Mouse (Mus musculus) heart, adult 18-20 months (tissue): ENCODE results near the gene Arnt2. TPM values are rescaled to one million over a fixed set of nuclear protein-coding genes. Genes with fewer than 3 reads are reported as not detected.

Experiments used
- DNase-seq, 2 experiments: peaks; one replicate each; pipeline ENCODE4 v3.0.0; 2021 to 2022; ENCODE audit warnings: mixed read lengths in 1 of 2
- long read RNA-seq, 2 experiments: library from polyadenylated mRNA; stranded (forward); transcript quantifications; one replicate each; pipeline ENCODE4 v2.0.0; 2021
- total RNA-seq, 2 experiments: library from RNA; stranded (reverse); gene quantifications; 2 replicates each; pipeline ENCODE4 v1.2.3; 2021

The Arnt2 gene
- total RNA-seq = 1 to 10 TPM in 1 of 2 experiments, under 1 TPM in 1; 0.40 to 1.4 TPM
- long read RNA-seq, experiment 1 = 0 reads
- long read RNA-seq, experiment 2 = 0 reads

DNA sequence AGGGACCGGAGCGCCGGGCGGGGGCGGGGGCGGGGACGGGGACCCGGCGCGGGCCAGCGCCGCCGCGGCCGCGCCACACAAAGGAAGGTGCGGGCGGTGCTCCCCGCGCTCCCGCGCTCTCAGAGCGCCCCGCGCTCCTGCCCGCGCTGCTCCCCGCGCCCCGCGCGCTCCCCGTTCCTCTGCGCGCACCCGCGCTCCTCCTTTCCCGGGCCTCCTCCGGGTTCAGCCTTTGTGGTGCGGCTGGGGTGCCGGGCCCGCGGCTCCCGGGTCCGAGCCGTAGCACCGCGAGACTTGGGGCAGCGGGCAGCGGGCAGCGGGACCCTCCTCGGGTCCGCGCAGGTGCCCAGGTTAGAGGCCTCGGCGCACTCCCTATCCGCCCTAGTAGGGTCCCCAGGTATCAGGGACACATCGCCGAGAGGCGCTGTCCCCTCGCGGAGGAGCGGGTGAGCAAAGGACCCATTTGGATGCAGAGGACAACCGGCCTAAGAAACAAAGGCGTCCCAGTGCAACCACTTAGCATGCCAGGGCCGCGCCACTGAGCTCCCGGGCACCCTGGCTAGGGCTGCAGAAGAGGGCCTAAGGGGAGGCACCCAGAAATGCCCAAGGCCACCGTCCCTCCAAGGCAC, at the start of gene Arnt2:
Gene Arnt2 (minus strand): TSS at position 281 of the 626 bp plus-strand sequence.
- peak in 1 of 2 experiments; percentile 2 for DNase-seq

DNA sequence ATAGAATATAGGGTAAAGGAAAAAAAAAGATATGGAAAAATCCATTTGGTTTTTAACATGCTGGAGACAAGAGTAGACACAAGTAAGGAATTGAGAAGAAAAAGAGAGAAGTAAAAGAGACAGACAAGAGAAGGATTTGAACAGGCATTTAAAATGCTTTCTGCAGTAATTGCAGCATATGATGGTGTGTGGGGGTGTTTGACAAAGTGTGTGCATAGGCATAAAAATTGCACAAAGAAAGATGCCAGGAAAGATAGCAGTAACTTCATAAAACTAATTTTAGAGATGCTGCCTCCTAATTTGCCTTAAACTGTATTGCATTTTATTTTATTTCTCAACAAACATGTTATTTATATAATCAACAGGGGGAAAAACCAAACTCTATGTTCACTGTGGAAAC, 41.7 kb upstream of the Arnt2 start:
- DNase-seq = no peak

DNA sequence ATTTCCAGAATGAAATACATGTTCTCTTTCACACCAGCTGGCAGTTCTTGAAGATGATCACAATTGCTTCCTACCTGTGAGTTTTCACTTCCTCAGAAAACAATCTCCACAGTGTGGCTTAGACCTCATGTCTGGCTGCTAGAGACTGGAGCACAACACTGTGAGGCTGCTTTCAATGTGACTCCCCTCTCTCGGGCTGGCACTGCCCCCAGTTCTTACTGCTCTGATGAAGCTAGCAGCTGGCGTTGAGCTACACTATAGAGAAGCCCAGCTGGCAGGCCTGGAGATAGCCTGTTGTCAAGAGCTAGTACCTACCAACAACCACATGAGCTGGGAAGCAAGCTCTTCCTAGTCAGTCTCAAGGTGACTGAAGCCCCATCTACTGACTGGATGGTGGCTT, 39.1 kb upstream of the Arnt2 start:
- DNase-seq = no peak

DNA sequence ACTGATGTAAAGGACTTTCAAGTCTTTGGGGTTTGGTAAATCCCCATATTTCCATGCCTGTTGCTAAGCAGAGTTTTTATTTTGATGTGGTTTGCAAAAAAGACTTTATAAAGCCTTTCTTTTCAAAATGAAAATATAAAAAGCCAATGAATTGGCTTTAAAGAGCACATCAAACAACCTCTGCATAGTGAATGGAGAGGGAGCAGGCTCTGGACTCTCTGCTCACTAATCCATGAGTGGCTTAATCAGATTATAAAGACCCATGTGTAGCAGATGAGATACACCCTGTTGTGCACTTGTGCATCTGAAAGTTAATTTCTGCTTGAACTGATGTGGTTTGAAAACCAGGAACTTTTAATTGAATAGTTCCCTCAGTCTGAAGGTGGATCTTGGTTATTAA, 38.5 kb upstream of the Arnt2 start:
- no peak for DNase-seq

DNA sequence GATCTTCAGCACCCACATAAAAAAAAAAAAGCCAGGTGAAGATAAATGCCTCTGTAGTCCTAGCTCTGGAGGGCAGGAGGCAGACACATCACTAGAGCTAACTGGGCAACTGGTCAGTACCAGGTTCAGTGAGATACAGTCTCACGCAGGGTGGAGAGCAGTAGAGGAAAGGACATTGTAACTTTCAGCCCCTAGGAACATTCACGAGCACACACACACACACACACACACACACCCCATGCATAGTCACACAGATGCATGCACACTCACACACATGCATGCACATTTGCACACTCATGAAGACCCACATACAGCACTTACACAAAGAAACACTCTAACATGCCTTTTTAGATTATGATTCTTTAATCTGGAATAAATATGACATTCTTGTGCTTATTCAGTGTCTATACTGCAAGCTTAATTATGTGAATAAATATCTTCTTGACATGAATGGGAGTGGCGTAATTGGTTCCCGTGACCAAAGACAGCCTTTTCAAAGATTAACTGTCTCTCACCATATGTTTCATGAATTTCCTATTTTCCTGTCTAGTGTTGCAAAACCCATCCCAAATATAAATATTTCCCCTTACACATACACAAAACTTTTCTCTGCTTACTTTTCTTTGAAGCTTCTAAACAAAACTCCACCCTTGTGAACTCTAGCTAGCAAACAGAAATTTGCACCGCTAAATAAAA, 37.9 kb upstream of the Arnt2 start:
- DNase-seq = no peak

DNA sequence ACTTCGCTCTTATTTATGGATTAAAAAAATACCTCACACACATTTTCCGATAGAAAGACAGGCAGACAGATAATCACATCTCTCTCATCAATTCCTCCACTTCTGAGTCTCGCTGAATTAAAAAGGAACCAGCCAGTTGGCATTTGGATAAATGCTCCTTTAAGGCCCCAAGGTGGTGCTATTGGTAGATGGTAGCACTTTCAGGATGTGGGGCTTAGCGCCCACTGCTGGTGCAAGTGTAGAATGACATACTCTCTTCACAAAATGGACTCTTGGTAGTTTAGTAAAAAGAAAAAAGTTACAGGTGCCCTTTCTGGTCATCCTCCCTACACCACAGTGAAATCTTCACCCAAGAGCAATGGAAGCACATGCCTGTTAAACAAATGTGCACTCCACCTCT, 37.1 kb upstream of the Arnt2 start:
- peak; percentile 3 to 14 for DNase-seq

DNA sequence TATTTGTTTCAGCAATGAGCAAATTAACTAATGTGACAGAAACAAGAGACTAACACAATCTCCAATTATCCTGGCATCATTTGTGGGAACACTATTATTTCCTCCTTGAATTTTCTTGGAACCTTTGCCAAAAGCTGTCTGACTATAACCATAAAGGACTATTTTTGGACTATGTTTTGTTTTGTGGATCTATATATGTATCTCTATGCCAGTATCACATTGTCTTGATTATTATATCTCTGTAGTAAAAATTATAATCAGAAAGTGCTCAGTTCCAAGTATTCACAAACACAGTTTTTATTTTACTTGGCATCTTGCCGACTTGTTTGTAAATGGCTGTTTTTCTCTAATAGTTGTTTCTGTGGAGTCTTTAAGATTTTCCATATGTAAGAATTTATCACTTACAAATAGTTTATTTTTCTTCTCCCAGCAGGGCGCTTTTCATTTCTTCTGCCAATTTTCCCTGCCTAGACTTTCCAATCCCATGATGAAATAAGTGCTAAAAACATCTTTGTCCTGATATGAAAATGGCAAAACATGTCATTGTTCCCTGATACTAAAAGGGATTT, 32.5 kb upstream of the Arnt2 start:
- DNase-seq = no peak

DNA sequence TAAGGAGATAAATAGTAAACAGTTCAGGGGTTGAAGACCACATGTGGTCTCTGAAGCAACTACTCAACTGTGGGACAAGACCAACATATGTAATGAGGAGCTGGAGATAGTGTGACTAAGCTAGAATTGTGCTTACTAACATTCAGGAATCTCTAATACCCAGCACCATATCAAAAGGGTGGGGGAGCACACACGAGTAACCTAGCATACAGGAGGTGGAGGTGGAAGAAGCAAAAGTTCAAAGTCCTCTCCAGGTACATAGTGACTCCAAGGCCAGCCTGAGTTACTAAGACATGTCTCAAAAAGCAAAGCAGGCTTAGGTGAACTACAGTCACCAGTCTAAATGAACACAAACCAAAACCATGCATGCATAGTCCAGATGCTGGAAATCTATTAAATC, 29.6 kb upstream of the Arnt2 start:
- no peak for DNase-seq

DNA sequence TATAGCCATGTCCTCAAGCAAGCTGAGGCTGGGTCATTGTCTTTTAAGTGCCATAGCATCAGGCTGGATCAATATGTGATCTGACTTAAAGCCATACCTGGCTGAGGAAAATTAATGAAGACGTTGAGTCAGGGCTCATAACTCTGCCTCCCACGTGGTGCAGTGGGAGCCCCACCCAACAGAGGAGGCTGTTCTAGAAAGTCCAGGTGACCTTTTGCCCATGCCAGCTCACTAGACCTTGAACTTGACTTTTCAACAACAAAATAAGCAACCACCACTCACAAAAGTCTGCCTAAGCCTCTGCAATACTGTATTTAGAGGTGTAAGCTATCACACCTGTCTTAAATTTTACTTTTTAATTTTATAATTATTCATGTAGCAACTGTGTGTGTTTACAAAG, 24.9 kb upstream of the Arnt2 start:
- DNase-seq = no peak

DNA sequence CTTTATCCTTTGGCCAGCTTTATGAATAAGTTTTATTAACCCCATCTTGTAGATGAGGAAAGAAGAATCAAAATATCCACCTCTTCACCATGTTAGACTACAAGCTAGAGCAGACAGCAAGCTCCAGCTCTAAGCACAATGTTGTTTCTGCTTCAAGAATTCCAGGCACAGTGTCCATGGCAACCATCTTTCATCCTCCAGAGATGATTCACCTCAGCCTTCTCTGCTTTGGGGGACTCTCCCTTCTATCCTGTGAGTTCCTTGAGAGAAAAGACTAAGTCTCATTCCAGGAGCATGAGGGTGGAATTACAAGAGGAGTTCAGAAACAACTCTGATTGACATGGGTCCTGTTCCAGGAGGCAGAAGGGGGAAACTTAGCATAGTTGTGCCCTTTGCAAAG, 22.2 kb upstream of the Arnt2 start:
- DNase-seq = no peak

DNA sequence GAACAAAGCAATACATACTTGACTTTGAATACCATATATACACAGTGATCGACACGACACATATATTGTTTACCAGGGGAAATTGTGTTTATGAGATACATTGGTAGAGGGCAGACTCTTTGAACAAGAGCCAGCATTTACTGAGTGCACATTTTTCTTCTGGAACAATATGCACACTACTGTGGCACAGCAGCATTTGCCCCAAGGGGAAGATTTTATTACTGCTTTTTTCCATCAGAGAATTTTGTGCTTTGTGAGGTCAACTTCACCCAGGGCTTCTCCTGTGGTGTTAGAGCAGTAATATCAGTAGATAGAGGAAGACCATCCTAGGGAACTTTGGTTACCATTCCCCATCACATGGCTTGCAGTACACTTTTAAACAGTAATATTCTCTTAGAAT, 17.2 kb upstream of the Arnt2 start:
- DNase-seq = no peak

DNA sequence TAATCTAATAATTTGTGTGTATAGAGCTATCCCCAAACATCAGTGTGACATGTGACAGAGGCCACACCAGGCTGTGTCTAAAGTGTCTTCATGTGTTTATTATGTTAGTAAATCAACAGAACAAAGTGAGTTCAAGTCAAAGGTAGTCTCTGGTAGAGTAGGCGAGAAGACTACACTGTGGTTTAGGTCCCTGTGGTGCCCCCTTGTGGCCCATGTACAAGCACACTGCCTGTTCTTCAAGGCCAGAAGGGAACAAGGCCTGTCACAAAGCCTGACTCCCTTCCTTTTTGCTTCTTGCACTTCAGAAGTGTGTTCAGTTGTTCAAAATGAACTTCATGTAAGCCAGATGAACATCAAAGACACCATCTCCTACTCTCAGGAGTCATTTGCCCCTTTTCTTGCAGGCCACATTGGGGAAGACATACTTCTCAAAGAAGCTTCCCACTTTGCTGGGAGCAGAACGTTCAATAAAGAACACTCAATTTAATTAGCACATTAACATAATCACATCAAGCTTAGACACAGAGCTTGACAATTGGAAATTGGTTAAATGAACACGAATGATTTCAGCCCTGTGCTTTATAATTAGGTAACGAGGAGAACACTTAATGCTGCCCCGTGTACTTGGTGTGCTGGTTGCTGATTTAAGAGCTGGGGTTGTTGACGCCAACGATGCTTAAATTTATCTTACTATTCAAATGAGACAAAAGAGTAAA, 14.9 kb upstream of the Arnt2 start:
- DNase-seq = no peak

DNA sequence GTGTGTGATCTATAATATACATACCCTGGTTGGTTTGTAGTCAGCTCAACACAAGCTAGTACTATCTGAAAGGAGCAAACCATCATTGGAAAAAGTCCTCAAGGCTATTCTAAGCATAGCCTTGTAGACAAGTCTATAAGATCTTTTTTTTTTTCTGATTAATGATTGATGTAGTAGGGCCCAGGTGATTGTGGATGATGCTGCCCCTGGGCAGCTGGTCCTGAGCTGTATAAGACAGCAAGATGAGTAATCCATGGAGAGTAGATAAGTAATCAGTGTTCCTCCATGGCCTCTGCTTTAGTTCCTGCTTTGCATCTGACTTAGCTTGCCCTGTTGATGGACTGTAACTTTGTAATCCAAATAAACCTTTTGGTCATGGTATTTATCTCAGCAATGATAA, 11.8 kb upstream of the Arnt2 start:
- DNase-seq = no peak

DNA sequence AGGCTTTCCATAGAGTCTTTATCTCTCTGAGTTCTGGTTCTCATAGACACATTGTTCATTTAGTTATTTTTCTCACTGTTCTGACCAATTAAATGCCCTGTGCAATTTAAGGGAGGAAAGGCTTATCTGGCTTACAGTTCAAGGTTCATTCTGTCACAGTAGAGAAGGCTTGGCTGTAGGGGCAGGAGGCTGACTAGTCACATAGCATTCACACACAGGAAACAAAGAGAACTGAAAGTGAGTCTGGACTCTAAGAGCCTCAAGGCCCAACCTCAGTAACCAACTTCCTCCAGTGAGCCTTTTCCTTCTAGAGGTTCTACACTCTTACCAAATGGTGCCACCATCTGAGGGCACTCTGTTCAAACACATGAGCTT, 11.3 kb upstream of the Arnt2 start:
- no peak for DNase-seq

DNA sequence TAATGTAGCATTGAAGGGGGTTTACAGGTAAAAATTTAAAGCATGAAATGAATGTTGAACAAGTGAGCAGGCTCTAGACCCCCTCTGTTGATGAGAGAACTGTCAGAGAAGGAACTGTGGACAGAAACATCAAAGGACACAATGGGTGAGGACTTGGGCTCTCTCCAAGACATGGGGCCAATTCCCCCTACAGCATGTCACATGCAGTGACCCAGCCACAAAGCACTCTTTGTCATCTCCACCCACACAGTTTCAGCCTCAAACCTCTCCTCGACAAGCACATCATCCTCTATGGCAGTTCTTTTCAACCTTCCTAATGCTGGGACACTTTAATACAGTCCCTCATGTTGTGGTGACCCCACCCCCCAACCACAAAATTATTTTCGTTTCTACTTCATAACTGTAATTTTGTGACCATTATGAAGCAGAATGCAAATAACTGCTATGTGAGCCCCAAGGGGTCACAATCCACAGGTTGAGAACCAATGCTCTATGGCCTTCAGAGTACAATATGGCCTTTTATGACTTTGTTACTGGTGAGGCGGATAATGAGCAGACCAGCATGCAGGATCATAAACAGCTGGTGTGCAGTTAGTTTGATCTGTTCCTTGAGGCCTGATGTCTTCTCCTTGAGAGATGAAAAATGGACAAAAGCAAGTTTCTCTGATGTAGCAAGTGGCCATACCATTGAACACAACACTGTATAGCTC, 10.8 kb upstream of the Arnt2 start:
- no peak for DNase-seq

DNA sequence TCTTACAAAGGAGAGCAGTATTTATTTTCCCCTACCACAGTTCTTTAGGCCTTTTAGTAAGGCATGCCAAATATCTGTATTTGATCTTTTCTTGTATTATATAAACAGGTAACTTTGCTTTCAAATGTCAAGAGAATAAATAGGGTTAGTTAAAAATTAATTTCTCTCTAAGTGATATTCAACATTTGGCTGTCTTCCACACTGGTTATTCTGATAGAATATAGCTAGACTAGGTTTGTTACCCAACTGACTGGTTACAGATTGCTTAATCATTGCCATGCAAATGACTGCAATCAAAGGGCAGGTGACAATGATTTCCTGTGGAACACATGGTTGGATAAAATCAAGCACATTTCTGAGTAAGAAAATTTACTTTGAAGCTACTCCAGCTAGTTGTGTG, 7.5 kb upstream of the Arnt2 start:
- DNase-seq = no peak

DNA sequence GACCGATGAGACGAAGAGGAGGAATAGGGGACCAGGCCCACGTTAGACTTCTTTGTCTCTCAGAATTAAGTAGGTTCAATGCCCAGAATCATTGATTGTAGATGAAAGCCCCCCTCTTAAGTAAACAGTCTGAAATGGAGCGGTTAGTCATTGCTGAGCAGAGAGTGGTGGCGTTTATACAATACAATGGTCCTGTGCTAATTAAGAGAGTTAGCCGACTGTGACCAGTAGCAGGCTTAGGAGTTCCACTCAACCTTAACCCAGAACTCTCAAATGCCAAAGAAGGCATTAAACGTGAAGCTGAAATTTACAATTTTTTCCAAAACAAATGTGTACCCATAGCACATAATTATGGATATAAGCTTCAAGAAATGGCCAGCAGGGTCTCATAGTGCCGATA, 2.6 kb upstream of the Arnt2 start:
- DNase-seq = no peak

DNA sequence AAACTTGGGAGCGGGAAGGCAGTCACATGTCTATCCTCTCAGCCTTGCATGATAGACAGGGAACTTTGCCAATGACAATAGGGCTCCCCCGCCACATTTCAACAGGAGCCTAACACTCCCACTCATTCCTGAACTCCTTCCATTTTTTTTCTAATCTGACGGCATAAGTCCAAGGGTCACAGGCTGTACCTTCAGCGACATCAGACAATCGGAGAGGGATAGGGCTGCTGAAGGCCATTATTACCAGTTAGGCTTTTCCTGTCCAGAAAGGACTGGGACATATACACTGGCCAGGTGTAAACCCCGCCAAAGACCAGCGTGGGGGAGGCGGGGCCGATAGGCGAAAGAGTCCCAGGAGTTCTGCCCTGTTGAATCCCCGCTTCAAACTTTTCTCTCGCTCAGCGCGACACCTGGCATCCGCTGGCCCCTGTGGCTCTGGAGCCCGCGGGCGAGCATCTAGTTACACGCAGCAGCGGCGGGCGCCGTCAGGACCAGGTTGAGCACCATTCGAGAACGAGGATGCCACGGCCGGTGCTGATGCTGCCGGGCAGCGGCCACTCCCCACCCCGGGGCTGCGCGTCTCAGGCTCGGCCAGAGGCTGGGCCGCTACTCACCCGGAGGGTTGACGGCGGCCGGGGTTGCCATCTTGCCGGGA, 608 bp downstream of the Arnt2 start:
- DNase-seq = peak in 1 of 2 experiments; percentile 3

DNA sequence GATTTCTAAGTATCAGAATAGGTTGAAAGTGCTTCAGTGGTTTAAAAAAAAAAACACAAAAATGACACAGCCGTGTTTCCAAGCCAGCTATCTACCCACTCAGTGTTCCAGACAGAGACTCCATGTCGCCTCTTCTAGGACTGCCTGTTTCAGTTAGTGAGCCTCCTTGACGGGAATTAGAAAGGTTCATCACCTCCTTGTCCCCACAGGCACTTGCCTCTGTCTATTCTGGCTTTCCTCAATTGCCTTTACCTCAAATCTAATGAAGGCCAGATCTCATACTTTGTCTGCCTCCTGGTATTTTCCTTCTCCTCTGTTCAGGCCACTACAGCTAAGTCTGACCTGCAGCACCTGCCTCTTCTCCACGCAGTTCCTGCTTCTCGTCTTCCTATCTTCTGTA, 1.7 kb downstream of the Arnt2 start:
- DNase-seq = no peak

DNA sequence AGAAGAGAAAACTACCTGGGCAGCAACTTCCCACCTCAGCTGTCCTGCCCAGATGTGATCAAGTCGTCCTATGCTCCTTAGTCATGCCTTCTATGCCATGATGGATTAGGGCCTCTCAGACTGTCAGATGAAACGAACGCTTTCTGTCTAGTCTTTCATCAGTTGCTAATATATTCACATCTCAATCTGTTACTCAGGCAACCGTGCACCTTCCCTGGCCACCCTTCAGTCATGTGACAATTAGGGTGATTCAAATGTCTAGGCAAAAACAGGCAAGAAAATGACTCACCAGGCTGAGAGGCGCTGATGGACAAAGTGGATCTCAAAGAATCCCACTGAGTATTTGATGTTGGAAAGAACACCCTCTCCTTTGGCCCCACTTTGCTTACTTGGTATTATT, 6.6 kb downstream of the Arnt2 start:
- no peak for DNase-seq

DNA sequence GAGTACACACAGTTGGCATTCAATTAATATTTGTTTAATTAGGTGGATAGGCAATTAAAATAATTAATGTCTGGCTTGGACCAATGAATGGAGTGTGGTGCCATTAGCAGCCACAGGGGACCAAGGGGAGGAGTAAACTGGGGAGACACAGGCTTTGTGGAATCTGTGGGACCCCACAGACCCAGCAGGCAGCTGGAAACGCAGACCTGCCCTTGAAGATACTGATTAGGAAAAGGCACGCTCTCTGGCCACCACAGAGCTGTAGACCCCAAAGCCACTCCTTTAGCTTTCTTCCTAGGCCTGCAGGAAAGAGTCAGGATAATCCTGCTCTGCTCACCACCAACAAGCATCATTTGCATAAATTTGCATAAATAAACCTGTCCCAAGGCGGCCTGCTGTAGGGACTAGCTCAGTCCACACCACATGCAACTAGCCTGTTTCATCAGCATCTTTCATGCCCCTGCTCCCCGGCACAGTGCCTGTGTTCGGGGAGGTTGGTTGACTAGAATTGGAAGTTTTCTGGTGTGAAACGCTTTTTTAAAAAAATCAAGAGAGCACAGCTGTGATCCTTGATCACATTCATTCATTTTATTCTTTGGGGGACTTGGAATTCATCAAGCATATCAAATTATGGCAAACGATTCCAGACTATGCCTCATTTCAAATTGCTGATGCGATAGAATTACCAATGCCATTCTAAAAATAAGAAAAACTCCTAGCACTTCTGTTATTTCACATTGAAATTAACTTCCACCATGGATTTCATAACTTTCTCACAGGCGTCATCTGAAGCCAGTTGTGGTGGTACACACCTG, 8.1 kb downstream of the Arnt2 start:
- no peak for DNase-seq
